Mouse (Mus musculus) embryo, embryonic 10 days (tissue): ENCODE measurements around the gene Scaf1.

Experiments used
- DNase-seq: peaks from one replicate; pipeline ENCODE4 v3.0.0-alpha.2; 2015; ENCODE audit warnings: low spot score

Gene Scaf1

GRCm38 (mm10) chr7:45015957-45016612 lies at the start of gene Scaf1:
TSS of gene Scaf1 (minus strand) at chr7:45016363.
- peak; percentile 100 for DNase-seq

- peak; percentile 99 for DNase-seq
These were observed 46.2 kb upstream of the Scaf1 start, which contains the start of the genes Nosip and Prrg2 for GRCm38 (mm10) chr7:45062239-45062835. TSS of gene Nosip (plus strand) at chr7:45062429. TSS of gene Prrg2 (minus strand) at chr7:45062677.

GRCm38 (mm10) chr7:45061532-45062075 lies 45.4 kb upstream of the Scaf1 start:
- no peak for DNase-seq

- no peak for DNase-seq
These were observed 44.5 kb upstream of the Scaf1 start for GRCm38 (mm10) chr7:45060632-45061122.

- DNase-seq: peak; percentile 48
These were observed 42.7 kb upstream of the Scaf1 start for GRCm38 (mm10) chr7:45058607-45059571.

GRCm38 (mm10) chr7:45056972-45057348 lies 40.8 kb upstream of the Scaf1 start:
- DNase-seq: no peak

- no peak for DNase-seq
These were observed 40.3 kb upstream of the Scaf1 start for GRCm38 (mm10) chr7:45056329-45056971.

- peak; percentile 99 for DNase-seq
These were observed 37.9 kb upstream of the Scaf1 start for GRCm38 (mm10) chr7:45053931-45054510.

GRCm38 (mm10) chr7:45053117-45053930 lies 37.2 kb upstream of the Scaf1 start:
- peak; percentile 72 for DNase-seq

GRCm38 (mm10) chr7:45052862-45053116 lies 36.6 kb upstream of the Scaf1 start, which contains the start of gene Prr12:
TSS of gene Prr12 (minus strand) at chr7:45052881.
- DNase-seq: no peak

GRCm38 (mm10) chr7:45052181-45052861 lies 36.2 kb upstream of the Scaf1 start:
- peak; percentile 29 for DNase-seq

GRCm38 (mm10) chr7:45051601-45051974 lies 35.4 kb upstream of the Scaf1 start:
- peak; percentile 27 for DNase-seq

GRCm38 (mm10) chr7:45050945-45051600 lies 34.9 kb upstream of the Scaf1 start:
- DNase-seq: peak; percentile 95

- DNase-seq: no peak
These were observed 32.9 kb upstream of the Scaf1 start for GRCm38 (mm10) chr7:45048923-45049657.

- DNase-seq: no peak
These were observed 32.1 kb upstream of the Scaf1 start for GRCm38 (mm10) chr7:45048001-45048890.

- DNase-seq: no peak
These were observed 31.3 kb upstream of the Scaf1 start for GRCm38 (mm10) chr7:45047491-45047890.

GRCm38 (mm10) chr7:45046853-45047350 lies 30.7 kb upstream of the Scaf1 start:
- no peak for DNase-seq
